Mouse (Mus musculus) E14TG2a.4 (cell line): ENCODE results near the gene Smarcb1.
"Not testable (repeated sequence)": the region's sequence is repeated elsewhere in the genome, so short reads cannot be mapped to it uniquely, and the experiment has no call there.

Experiments used
- H3K27me3 ChIP-seq: 2 replicates; pipeline ENCODE4 v1.6.1; 2014; ENCODE audit warnings: low read length, control low read depth; ENCODE audit not compliant: insufficient read depth
- H3K36me3 ChIP-seq: 2 replicates; pipeline ENCODE4 v1.6.1; 2014; ENCODE audit warnings: low read length, control low read depth; ENCODE audit not compliant: insufficient read depth
- H3K4me1 ChIP-seq: replicated peaks from 2 replicates; pipeline ENCODE4 v1.6.1; 2014; ENCODE audit warnings: low read depth, low read length, control low read depth
- H3K4me3 ChIP-seq: replicated peaks from 2 replicates; pipeline ENCODE4 v1.5.1; 2014; ENCODE audit warnings: mild to moderate bottlenecking, low read length
- H3K9me3 ChIP-seq: 2 replicates; pipeline ENCODE4 v1.6.1; 2014; ENCODE audit warnings: low read length, control low read depth
- CTCF ChIP-seq: conservative IDR thresholded peaks from 2 replicates; pipeline ENCODE4 v1.5.1; 2014; ENCODE audit warnings: low read length
- NANOG ChIP-seq: IDR thresholded peaks from 2 replicates; pipeline ENCODE4 v1.6.1; 2014; ENCODE audit warnings: borderline replicate concordance, low read length, mixed read lengths
- POU5F1 ChIP-seq: IDR thresholded peaks from 2 replicates; pipeline ENCODE4 v1.6.1; 2014; ENCODE audit warnings: low read length, borderline replicate concordance

The Smarcb1 gene

DNA sequence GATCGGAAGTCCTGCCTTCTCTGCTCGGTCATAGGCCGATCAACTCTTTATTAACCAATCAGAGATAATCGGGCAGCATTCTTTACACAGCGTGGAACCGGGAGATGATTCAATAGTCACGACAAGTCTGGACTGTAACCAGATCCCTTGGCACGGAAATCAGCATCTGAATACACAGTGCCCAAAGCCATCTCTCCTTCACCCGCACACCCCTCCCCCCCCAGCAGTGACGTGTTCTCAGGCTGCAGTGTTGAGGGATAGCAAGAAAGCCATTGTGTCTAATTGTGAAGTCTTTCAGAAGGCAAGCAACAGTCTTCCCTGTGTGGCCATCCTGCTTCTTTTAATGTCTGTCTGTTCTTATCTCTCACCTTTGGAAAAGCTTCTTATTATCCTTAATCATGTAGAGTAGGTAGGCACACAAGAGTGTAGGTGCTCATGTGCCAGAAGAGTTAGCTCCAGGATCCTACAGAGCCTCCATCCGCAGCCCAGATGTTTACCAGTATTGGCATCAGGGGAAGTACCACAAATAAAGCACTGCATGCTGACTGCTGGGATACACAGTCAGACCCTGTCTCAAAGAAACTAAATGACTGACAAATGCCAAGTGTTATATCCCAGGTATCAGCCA lies 48.4 kb downstream of the Smarcb1 start:
- no peaks in the 10 kb centered on the region for H3K9me3 ChIP-seq
- peak; percentile 43; the same call in 1 of the 2 replicates for TF ChIP-seq POU5F1
- TF ChIP-seq NANOG: peak; percentile 30; the same call in 1 of the 2 replicates
- no peak for TF ChIP-seq CTCF
- H3K27me3 ChIP-seq: no peaks in the 10 kb centered on the region
- no peaks in the 10 kb centered on the region for H3K36me3 ChIP-seq
- H3K4me3 ChIP-seq: peak overlapping the region; percentile 64
- H3K4me1 ChIP-seq: peaks cover 61% of the 10 kb centered on the region

DNA sequence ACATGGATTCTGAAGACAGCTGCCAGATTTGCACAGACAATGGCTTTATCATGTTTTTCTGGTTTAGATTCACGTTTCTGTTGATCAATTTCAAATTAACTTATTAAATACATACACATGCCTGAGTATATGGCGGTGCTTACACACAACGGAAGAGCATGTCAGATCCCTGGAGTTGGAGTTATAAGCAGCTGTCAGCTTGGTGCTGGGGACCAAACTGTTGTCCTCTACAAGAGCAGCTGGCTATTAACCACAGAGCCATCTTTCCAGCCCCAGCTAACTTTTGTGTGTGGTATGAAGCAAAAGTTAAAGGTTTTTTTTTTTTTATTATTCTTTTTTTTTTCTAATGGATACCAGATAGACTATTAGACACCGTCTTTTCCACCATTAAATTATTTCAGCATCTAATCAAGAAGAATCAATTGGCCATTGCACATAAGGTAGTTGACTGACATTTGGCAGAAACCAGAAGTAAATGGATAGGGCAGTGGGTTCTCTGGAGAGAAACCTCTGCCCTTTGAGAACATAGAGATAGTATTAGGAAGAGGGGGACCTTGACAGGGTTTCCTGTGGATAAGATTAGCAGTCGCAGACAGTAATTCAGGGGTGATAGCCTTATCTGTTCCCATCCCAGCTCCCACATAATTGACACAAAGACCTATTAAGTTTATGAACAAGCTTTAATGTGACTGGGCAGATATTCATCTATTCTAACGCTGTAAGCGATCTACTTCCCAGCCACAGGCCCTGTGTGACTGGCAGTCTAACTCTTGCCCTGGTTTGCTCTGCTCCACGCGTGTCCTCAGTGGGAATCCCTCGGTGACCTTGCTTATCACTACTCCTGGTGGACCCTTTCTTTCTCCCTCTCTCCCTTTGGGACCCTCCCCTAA lies 49.1 kb downstream of the Smarcb1 start:
- TF ChIP-seq NANOG (no peak), CTCF (no peak), POU5F1 (no peak)
- Histone ChIP-seq H3K4me3 (peak overlapping the region; percentile 64), H3K9me3 (no peaks in the 10 kb centered on the region), H3K4me1 (peaks cover 56% of the 10 kb centered on the region), H3K36me3 (no peaks in the 10 kb centered on the region), H3K27me3 (no peaks in the 10 kb centered on the region)

DNA sequence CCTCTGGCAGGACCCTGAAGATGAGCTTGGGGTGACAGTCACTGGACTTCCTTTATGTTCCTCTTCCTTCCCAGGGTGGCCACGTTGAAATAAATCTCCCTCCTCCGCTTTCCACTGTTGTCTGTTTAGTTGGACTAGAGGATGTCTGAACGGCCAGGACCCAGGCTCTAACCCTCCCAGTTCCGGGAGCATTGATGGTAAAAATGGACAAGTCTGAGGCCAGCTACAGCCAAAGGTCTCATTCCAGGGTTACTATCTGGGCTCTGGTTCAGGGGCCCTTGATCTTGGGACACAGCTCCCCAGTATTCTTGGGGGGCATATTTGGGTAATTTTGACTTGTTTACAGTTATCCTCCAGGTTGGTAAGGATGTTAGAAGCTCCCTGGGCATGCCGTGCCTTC lies 59.8 kb downstream of the Smarcb1 start:
- H3K4me3 ChIP-seq: no peak overlapping the region; the same call in 1 of the 2 replicates
- H3K27me3 ChIP-seq: no peaks in the 10 kb centered on the region
- H3K36me3 ChIP-seq: peaks cover 28% of the 10 kb centered on the region
- TF ChIP-seq POU5F1 (no peak), CTCF (no peak), NANOG (no peak)
- H3K4me1 ChIP-seq: peaks cover 45% of the 10 kb centered on the region
- peaks cover 28% of the 10 kb centered on the region for H3K9me3 ChIP-seq

DNA sequence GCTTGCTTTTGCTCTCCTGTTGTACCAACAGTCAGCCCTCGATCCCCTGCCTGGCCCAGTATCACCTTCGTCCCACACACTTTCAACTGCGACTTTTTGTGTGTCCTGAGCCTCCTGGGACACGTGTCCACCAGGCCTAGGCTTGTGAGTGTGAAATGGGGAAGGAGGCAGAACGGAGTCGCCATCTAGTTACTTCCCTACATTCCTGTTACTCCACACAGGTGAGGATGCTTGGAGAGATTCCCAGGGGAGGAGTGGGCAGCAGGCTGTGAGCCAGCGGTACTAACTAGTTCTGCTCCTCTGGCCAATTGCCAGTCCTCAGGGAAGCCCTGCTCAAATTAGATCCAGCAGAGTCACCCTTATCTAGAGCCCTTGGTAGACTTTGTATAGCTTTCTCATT lies 60.7 kb downstream of the Smarcb1 start:
- H3K9me3 ChIP-seq: peaks cover 28% of the 10 kb centered on the region
- TF ChIP-seq POU5F1: no peak
- no peak for TF ChIP-seq CTCF
- H3K4me3 ChIP-seq: peak overlapping the region; percentile 90

DNA sequence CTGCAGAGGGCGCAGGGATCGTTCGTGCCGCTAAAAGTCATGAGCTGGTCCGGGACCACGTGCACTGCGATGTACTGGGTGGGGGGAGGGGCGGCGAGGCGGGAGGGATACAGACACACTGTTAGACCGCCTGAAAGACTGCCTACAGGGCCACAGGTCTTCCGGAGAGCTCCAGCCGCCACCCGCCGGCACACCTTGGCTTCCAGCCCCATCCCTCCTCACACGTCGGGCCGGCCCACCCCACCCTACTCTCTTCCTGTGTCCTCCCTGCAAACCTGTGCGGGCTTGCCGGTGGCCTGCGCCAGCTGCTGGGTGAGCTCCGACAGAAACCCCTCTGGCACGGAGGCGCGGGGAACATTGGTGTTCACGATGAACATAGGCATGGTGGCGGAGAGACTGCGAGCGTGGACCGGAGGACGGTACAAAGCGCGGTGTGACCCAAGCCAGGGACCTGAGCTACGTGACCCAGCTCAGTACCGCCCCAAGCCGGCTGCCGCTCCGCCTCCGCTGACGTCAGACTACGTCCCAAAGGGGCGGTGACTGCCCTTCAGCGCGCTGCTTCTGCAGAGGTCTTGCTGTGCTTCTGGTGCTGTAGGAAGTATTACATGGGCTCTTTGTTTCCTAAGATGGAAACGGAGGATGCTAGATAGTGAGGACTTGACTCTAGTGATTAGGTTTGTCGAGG lies 61.5 kb downstream of the Smarcb1 start, which contains the start of gene Mif:
Gene Mif, minus strand, starts transcription at position 455 of the 685 bp plus-strand sequence.
- H3K27me3 ChIP-seq: not testable (repeated sequence)
- Histone ChIP-seq H3K36me3 (peaks cover 35% of the 10 kb centered on the region), H3K4me3 (peak within 1 kb of the TSS; percentile 90)

More for the DNA sequence above, 60.7 kb downstream of the Smarcb1 start:
- Histone ChIP-seq H3K27me3 (no peaks in the 10 kb centered on the region), H3K4me1 (peaks cover 49% of the 10 kb centered on the region), H3K36me3 (peaks cover 35% of the 10 kb centered on the region)

DNA sequence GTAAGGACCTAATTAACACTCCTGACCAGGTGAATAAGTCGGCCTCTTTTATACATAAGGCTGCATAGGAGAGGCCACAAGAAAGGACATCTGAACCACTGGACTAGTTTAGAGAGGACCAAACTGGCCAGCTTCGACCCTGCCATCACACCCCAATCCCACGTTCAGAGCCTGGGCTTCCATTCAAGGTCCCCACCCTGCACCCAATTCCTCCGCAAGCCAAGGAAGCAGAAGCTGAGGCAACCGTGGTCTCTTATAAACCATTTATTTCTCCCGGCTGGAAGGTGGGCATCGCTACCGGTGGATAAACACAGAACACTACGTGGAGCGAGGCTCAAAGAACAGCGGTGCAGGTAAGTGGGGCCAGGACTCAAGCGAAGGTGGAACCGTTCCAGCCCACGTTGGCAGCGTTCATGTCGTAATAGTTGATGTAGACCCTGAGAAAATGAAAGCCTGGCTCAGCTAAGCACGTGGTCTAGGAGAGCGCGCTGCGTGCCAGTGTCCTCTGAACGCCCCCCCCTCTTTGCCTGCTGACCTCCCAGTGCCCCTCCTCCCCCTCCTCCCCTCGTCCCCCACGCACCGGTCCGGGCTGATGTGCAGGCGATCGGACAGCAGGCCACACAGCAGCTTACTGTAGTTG lies 62.2 kb downstream of the Smarcb1 start:
- peaks cover 58% of the 10 kb centered on the region for H3K4me1 ChIP-seq
- TF ChIP-seq CTCF: no peak
- TF ChIP-seq POU5F1: no peak
- no peak for TF ChIP-seq NANOG
- no peaks in the 10 kb centered on the region for H3K27me3 ChIP-seq
- H3K4me3 ChIP-seq: peak overlapping the region; percentile 90
- peaks cover 35% of the 10 kb centered on the region for H3K36me3 ChIP-seq
- peaks cover 28% of the 10 kb centered on the region for H3K9me3 ChIP-seq

More for the DNA sequence above, 61.5 kb downstream of the Smarcb1 start, which contains the start of gene Mif:
- peaks cover 55% of the 10 kb centered on the region for H3K4me1 ChIP-seq
- peaks cover 28% of the 10 kb centered on the region for H3K9me3 ChIP-seq

DNA sequence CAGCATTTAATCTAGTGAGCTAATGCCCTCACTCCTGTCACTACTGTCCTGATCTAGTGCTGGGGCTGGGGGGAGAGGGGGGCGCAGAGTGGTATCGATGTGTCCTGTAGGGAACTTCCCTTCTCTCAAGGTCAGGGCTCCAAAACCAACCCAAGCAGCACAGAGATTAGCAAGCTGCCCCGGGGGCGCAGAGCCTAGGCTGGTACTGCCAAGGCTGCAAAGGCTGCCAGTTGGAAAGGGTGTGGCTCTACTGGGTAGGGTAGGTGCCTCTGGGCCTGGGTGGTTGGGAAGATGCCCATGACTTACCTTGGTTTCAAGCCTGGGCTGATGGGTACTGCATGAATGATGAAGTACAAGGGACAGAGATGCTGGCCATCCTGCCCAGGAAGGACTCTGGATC lies 63.8 kb downstream of the Smarcb1 start:
- H3K36me3 ChIP-seq: peaks cover 35% of the 10 kb centered on the region
- H3K4me3 ChIP-seq: peak overlapping the region; percentile 90
- no peaks in the 10 kb centered on the region for H3K27me3 ChIP-seq
- peaks cover 13% of the 10 kb centered on the region for H3K9me3 ChIP-seq
- TF ChIP-seq NANOG (no peak), CTCF (no peak)
- H3K4me1 ChIP-seq: peaks cover 66% of the 10 kb centered on the region

DNA sequence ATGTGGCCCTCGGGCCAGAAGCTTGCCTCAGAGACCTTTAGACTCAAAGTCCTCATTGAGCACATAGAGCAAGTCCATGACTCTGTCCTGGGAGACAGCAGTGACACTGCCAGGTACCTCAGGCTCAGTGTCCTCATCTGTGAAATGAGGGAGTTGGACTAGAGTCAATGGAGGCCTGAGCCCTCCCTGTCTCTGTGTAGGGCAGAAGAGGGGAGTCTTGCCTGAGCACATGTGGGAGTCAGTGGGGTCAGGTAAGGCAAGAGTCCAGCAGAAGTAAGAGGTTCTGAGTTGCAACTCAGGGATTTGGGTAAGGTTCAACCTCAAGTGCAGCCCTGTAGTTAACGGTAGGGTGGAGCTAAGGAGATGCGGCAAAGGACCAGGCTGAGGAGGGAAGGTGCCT lies 64.4 kb downstream of the Smarcb1 start:
- TF ChIP-seq NANOG: no peak
- peak overlapping the region; percentile 90 for H3K4me3 ChIP-seq
- peaks cover 72% of the 10 kb centered on the region for H3K4me1 ChIP-seq
- H3K36me3 ChIP-seq: peaks cover 35% of the 10 kb centered on the region
- H3K27me3 ChIP-seq: no peaks in the 10 kb centered on the region
- peaks cover 7% of the 10 kb centered on the region for H3K9me3 ChIP-seq
